ENCODE assay signal across 8 mouse cellular contexts in the genomic region with DNA sequence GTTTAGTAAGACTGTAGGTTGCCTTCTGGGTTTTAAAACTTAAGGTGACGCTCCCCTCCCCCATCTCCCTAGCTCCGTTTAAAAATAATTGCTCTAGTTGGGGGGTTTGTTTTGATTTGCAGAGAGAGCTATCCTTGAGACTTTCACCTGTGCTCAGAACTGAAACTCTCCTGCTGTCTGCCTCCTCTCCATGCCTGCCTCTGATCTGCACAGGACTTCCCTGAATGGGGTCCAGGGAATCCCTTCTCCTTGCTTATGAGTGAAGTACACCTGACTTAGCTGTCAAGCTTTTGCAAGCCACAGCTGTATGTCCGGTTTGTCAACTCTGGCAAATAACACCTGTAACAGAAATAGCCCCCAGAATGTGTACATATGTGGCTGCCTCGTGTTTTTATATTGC. TPM values are rescaled to one million over a fixed set of nuclear protein-coding genes. Genes with fewer than 3 reads are reported as not detected.
DNase-seq lines count a peak whose midpoint lies in the region; ATAC-seq lines count a peak whose summit lies in the region.

No protein-coding gene starts in this region.

- no peaks in the 10 kb centered on the region for H3K36me3 ChIP-seq in megakaryocyte, embryonic 14.5 days (replicated peaks; ENCODE audit: low read length)
- no peaks in the 10 kb centered on the region for H3K36me3 ChIP-seq in erythroblast, embryonic 14.5 days (ENCODE audit: control insufficient read depth)

- ATAC-seq in megakaryocyte, adult 5-6 weeks (ENCODE audit: poor library complexity, severe bottlenecking) = no peak

- peak; percentile 57 for DNase-seq in kidney, adult 18-20 months
- peak; percentile 9 for DNase-seq in lung, postnatal 14 days
- DNase-seq in thymus, postnatal 14 days = peak; percentile 13
- no peak for DNase-seq in right cerebral cortex, postnatal 10 days (ENCODE audit: low spot score in 2 of 2)
- DNase-seq in frontal cortex, postnatal 25 days (ENCODE audit: low spot score in 2 of 2) = no peak

- peaks cover 2% of the 10 kb centered on the region for H3K27me3 ChIP-seq in megakaryocyte, embryonic 14.5 days (replicated peaks)
- no peaks in the 10 kb centered on the region for H3K27me3 ChIP-seq in erythroblast, embryonic 14.5 days (ENCODE audit: control insufficient read depth)

- peaks cover 5% of the 10 kb centered on the region for H3K4me1 ChIP-seq in megakaryocyte, embryonic 14.5 days
- H3K4me1 ChIP-seq in erythroblast, embryonic 14.5 days (ENCODE audit: control insufficient read depth) = peaks cover 25% of the 10 kb centered on the region

- peak overlapping the region; percentile 91 for H3K4me3 ChIP-seq in megakaryocyte, embryonic 14.5 days (replicated peaks)
- H3K4me3 ChIP-seq in erythroblast, embryonic 14.5 days (replicated peaks) = peak overlapping the region; percentile 84

- H3K9me3 ChIP-seq in megakaryocyte, embryonic 14.5 days = no peaks in the 10 kb centered on the region
- no peaks in the 10 kb centered on the region for H3K9me3 ChIP-seq in erythroblast, embryonic 14.5 days (ENCODE audit: control insufficient read depth, low read length)

RNA-seq across cellular contexts. Expression of a gene that starts 1.4 kb away (rescaled TPM):
- polyA plus RNA-seq in megakaryocyte, embryonic 14.5 days (2012; ENCODE audit: insufficient read depth, low replicate concordance) = 2.4 TPM in 1 of 2 replicates, not detected in the other
- total RNA-seq in megakaryocyte, adult 5-6 weeks (2015) = 546 and 596 TPM in 2 replicates
- 251 and 269 TPM in 2 replicates for total RNA-seq in megakaryocyte, adult 5-6 weeks (2017)
- polyA plus RNA-seq in erythroblast, embryonic 14.5 days (2012) = 0.55 and 0.86 TPM in 2 replicates

RNA-seq across cellular contexts. Expression of a gene that starts 10.9 kb away (rescaled TPM):
- not detected in 2 replicates for polyA plus RNA-seq in megakaryocyte, embryonic 14.5 days (2012; ENCODE audit: insufficient read depth, low replicate concordance)
- 1.9 and 2.5 TPM in 2 replicates for total RNA-seq in megakaryocyte, adult 5-6 weeks (2015)
- 2.0 and 2.2 TPM in 2 replicates for total RNA-seq in megakaryocyte, adult 5-6 weeks (2017)
- not detected in 2 replicates for polyA plus RNA-seq in erythroblast, embryonic 14.5 days (2012)

Comparison
In these comparisons a context has a peak if more than half of its experiments do, and no peak if none do; other contexts are left out.
1. DNase-seq: peak in kidney, adult 18-20 months (single experiment), lung, postnatal 14 days (single experiment) and thymus, postnatal 14 days (single experiment); none in right cerebral cortex, postnatal 10 days (0 of 2) and frontal cortex, postnatal 25 days (0 of 2).